Mouse (Mus musculus) myocyte (in vitro differentiated cells): ENCODE results near the gene Cep128.

ENCODE experiments used
- CEBPB ChIP-seq: IDR thresholded peaks from 2 replicates; pipeline ENCODE4 v1.6.1; 2011; ENCODE audit warnings: mild to moderate bottlenecking, moderate library complexity; ENCODE audit not compliant: poor library complexity, insufficient read depth, severe bottlenecking
- MAX ChIP-seq: IDR thresholded peaks from one replicate; pipeline ENCODE4 v1.6.1; 2011; ENCODE audit warnings: low read depth, mild to moderate bottlenecking, control low read depth
- POLR2A ChIP-seq: IDR thresholded peaks from one replicate; pipeline ENCODE4 v1.6.1; 2011; ENCODE audit warnings: low read depth, mild to moderate bottlenecking, control low read depth, moderate library complexity; ENCODE audit not compliant: insufficient read length
- POLR2AphosphoS2 ChIP-seq: IDR thresholded peaks from one replicate; pipeline ENCODE4 v1.6.1; 2011; ENCODE audit warnings: low read depth, control low read depth; ENCODE audit not compliant: insufficient read length
- TCF12 ChIP-seq: IDR thresholded peaks from one replicate; pipeline ENCODE4 v1.6.1; 2011; ENCODE audit warnings: mild to moderate bottlenecking, control low read depth; ENCODE audit not compliant: poor library complexity, insufficient read depth, severe bottlenecking

- no peak for TF ChIP-seq TCF12
- TF ChIP-seq CEBPB: no peak
- TF ChIP-seq MAX: no peak
- no peak for TF ChIP-seq POLR2A
- no peak for TF ChIP-seq POLR2AphosphoS2
Measured at GRCm38 (mm10) chr12:91063337-91064015, 320.7 kb downstream of the Cep128 start.
